Mouse (Mus musculus) layer of hippocampus, adult 2 months (tissue): ENCODE measurements around the gene Qpct. TPM values are rescaled to one million over a fixed set of nuclear protein-coding genes. Genes with fewer than 3 reads are reported as not detected.
"Not testable (repeated sequence)": the region's sequence is repeated elsewhere in the genome, so short reads cannot be mapped to it uniquely, and the experiment has no call there.

ENCODE experiments used
- DNase-seq, 2 experiments: peaks; one replicate each; pipeline ENCODE4 v3.0.0; 2022; ENCODE audit warnings: low spot score in 2 of 2
- H3K27ac ChIP-seq: fragments of 200-600 bp; 2 replicates; pipeline ENCODE4 v1.8.1; 2022
- H3K4me3 ChIP-seq: fragments of 200-600 bp; 2 replicates; pipeline ENCODE4 v1.8.1; 2022; ENCODE audit warnings: mild to moderate bottlenecking
- CTCF ChIP-seq: fragments of 200-600 bp; conservative IDR thresholded peaks from 2 replicates; pipeline ENCODE4 v1.8.1; 2022; ENCODE audit warnings: antibody characterized with exemption, mild to moderate bottlenecking, moderate library complexity
- total RNA-seq, 2 experiments: library from RNA; stranded (reverse); gene quantifications; 2 replicates each; pipeline ENCODE4 v1.2.3; 2021

The Qpct gene
- total RNA-seq, 2 experiments from 2014 or later: 12.2 to 12.8 TPM

DNA sequence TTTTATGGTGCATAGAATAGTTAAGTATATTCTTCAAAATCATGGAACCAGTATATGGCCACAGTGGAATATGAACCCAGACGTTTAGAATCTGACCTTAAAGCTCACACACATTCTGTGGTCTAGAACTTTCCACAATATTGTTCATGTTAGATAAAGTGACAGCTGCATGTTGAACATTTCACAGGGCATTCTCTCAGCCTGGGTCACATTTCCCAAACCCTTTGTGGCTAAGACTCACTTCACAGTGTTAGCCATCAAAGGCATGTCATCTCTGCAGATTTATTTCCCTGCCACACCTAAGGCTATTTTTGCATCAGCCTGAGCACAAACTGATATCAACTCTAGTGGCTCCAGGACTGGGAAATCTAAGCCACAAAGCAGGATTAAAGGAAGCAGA lies 40.0 kb downstream of the Qpct start:
- TF ChIP-seq CTCF: no peak
- no peak for DNase-seq
- no peak overlapping the region for H3K27ac ChIP-seq
- no peak overlapping the region for H3K4me3 ChIP-seq

DNA sequence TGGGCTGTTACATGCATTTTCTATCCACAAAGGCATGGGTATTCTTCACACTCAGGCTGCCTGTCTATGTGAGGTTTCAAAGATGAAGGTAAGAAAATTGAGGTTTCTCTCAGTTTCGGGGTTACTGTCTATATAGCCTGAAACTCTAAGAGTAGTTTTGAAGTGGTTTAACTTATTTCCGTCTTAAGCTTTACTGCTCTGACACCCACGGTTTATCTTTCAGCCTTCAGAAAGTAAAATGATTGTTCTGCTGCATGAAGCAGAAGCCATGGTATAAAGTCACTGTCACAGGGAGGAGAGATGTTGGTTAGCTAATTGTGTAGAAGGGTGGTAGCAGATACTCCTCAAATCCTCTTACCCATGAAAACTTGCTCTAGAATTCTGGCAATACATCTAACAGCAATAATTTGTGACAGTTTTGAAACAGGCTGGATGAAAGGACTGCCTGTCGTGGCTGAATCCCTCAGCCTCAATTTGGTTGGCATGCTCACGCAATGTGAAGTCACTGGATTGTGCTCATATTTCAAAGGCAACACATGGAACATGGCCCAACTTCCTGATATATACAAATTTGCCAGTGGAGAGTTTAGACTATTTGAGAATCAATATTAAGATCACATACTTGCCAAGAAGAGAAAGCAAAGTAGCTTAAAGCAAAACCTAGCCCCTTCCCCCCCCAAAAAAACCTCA lies 41.7 kb downstream of the Qpct start:
- DNase-seq: no peak
- no peak overlapping the region for H3K4me3 ChIP-seq
- no peak overlapping the region for H3K27ac ChIP-seq
- TF ChIP-seq CTCF: no peak

DNA sequence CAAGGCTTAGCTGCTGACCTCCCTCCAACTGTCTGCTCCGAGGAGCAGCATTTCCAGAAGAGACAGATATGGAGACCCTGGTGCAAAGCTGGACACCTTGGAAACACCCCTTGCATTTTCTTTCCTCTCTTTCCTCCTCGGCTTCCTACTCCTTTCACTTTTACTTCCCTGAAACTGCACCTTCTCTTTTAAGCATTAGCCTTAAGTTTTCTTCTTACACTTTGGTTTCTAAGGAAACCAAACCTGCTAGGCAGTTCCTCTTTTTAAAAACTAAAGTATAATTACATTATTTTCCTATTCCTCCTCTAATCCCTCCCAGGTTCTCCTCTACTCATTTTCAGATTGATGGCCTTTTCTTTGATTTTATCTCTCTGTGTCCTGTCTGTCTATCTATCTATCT lies 43.9 kb downstream of the Qpct start:
- no peak overlapping the region for H3K4me3 ChIP-seq
- no peak for DNase-seq
- H3K27ac ChIP-seq: no peak overlapping the region
- no peak for TF ChIP-seq CTCF

DNA sequence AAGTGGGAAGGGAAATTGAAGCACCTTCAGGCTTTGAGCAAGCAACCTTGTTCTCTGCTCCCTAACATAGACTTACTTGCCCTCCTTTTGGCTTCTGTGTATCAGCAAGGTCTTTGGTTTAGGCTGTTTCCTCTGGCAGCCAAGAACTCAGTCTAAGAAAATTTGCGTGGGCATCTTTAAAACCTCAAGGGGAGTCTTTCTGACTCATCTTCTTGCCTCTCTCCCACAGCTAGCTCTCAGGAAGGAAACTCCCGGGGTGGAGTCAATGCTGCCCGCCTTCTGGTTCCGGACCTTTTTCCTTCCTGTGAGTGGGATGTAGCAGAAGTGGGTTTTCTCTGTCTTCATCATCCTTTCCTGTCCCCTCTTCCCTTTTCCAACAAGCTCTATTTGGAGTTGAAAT lies 48.2 kb downstream of the Qpct start:
- Histone ChIP-seq H3K4me3 (no peak overlapping the region), H3K27ac (no peak overlapping the region)
- no peak for TF ChIP-seq CTCF
- DNase-seq: no peak

DNA sequence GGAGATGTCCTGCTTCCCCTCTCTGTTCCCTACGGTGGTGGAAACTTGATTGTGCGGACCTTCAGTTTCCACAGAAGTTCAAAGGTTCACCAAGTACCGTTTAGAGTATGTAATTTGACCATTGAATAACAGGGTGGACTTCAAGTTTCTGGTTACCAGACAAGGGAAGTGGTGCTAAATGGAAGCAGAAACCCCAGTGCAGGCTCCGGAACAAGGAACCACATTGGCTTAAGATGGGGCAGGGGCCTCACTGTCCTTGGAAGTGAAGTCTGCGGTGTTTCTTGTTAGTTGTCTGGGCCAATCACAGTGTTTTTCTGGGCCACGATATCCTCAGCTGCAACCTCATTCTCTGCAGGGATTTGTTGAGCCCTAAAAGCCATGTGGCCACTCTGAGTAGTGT lies 56.5 kb downstream of the Qpct start:
- TF ChIP-seq CTCF: no peak
- H3K27ac ChIP-seq: no peak overlapping the region
- no peak for DNase-seq
- H3K4me3 ChIP-seq: no peak overlapping the region

DNA sequence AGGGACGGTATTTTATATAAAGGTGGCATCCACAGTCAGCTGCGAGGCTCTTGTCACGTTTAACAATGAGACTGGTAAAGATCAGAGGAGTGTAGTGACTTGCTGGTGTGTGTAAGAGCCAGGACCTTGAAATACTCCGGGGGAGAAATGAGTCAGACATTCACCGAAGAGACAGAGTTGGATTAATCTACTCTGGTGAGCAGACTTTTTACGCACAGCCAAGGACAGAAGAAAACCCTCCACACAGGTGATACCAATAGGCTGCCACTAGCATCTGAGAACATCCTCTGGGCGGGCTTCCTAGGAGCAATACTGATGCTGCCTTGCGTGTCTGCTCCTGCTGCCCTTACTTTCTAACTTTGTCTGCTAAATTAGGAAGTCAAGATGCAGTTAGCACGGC lies 57.9 kb downstream of the Qpct start:
- DNase-seq: no peak
- H3K27ac ChIP-seq: no peak overlapping the region
- no peak for TF ChIP-seq CTCF
- no peak overlapping the region for H3K4me3 ChIP-seq

DNA sequence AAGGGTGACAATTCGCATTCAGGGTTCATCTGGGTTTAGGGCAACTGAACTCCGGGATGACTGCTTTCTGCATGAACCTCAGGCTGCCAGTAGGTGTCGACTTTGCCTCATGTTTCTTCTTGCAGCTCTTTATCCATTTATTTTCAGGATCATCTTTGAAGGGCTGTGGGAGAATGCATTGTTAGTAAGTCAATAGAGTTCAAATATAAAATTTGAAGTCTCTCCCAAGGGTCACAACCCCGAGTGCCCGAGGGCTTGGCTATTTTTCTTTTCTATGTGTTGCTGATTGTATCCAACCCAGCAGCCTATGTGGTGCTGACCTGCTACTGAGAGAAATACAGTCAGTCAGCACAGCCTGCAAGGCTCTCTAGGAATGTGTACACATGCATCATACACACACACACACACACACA lies 59.2 kb downstream of the Qpct start:
- peak; percentile 99 for TF ChIP-seq CTCF
- H3K27ac ChIP-seq: no peak overlapping the region
- no peak overlapping the region for H3K4me3 ChIP-seq
- peak; percentile 28 to 61 for DNase-seq

DNA sequence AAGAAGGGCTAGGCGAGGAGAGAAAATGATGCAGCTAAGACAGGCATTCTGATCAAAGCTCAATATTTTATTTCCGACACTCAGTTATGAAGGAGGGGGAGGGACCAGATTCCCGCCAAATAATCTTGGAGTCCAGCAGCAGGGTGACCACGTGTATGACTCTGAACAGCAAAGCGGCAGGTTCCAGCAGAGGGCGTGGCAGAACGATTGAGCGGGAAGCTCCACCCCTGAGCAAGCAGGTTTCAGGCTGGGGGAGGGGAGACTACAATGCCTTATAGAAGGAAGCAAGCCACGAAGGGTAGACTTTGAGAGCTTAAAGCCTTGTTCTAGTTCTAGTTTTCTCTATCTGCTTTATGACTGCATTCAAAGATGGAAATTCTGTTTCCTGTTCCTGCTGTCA lies 63.5 kb downstream of the Qpct start:
- DNase-seq, H3K27ac ChIP-seq, H3K4me3 ChIP-seq: not testable (repeated sequence)

DNA sequence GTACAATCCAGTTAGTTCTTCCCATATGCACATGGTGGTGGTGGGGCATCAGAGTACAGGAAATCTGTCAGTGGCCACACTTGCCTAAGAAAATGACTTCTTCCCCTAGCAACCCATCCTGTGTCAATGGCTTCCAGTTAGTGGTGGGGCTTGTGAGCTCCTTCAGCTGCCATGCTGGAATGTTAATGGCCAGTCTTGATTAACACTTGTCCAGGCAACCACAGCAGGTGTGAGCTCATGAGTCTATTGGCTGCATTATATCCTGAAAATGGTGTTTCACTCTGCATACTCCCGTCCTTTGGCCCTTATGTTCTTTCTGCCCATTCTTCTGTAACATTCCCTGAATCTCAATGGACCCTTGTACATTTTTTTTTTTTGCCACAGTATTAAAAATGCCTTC lies 67.4 kb downstream of the Qpct start:
- H3K27ac ChIP-seq: no peak overlapping the region
- TF ChIP-seq CTCF: no peak
- H3K4me3 ChIP-seq: no peak overlapping the region
- no peak for DNase-seq

DNA sequence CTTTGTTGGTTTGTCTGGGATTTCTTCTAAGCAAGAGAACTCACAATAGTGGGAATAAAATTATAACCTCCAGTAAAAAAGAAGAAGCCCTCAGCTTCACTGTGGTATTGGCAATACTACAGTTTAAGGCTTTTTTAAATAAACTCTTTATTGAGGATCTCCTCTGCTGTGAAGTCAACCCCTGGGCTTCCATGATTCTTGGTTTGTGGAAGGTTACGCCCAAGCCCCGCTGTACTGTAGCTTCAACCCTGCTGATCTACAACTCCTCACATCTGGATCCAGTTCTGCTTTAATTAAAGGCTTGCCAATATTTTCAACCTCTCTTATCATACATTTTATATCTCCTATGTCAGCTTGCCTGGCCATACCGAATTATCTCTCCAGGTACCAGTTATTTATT lies 68.6 kb downstream of the Qpct start:
- DNase-seq: no peak
- TF ChIP-seq CTCF: no peak
- Histone ChIP-seq H3K27ac (no peak overlapping the region), H3K4me3 (no peak overlapping the region)

DNA sequence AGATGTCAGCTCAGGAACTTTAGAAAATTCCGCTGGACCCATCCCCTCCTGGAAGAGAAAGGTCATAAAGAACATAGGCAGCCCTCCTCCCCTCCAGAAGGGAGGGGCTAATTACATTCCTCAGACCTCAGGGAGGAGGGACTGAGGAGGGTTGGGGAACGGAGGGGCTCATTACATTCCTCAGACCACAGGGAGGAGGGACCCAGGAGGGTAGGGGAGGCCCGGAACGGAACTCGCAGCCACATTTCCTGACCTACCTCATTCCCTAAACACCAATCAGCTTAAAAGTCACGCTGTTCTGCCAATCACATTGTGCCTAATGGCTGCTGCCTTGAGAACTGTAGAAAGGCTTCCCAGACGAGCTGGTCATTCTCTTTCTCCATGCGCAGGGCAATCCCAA lies 82.0 kb downstream of the Qpct start:
- TF ChIP-seq CTCF: no peak
- no peak for DNase-seq
- no peak overlapping the region for H3K27ac ChIP-seq
- H3K4me3 ChIP-seq: no peak overlapping the region

DNA sequence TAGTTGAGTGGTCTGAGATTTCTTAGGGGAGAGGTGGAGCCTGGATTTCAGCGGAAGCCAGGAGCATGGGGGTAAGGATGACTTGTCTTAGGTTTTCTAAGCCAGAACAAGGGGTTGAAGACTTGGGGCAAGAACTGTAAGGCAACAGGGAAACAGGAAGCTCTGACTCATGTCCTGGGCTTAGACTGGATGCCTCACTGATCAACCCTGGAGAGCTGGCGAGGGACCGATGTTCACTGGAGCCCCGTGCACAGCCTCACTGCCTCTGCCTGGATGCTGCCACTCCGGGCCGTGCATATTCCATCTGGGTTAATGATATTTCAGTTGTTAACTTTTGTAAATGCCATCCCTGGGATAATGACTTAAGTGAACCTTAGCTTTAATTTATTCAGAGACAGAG lies 84.1 kb downstream of the Qpct start:
- DNase-seq: no peak
- Histone ChIP-seq H3K4me3 (no peak overlapping the region), H3K27ac (no peak overlapping the region)
- no peak for TF ChIP-seq CTCF

DNA sequence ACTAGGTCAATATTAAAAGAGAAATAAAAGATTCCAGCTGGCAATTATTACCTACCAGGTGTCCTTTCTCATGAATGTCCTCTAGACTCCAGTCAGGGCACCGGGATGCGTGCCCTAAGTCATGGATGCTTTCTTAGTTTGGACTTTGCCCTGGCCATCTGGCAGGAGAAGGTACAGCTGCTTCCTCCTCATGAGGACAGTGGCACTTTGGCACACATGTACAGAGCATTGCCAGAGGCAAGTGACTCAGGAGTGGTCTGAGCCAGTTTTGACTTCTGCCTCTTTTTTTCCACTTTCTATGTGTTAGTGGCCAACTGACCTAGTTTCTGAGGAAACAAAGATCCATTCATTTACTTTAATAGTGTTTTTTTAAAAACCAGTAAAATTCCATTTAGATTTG lies 84.7 kb downstream of the Qpct start:
- no peak for TF ChIP-seq CTCF
- no peak for DNase-seq
- no peak overlapping the region for H3K4me3 ChIP-seq
- H3K27ac ChIP-seq: no peak overlapping the region

Other genes starting within 250 kb of the Qpct start
- 10 to 100 TPM; 49.6 to 55.1 TPM for gene Heatr5b, start 216.5 kb upstream of the Qpct start, total RNA-seq
- 10 to 100 TPM; 32.4 to 37.9 TPM for gene Gpatch11, start 216.3 kb upstream of the Qpct start, total RNA-seq
- gene Eif2ak2, start 169.3 kb upstream of the Qpct start, total RNA-seq: 1 to 10 TPM; 5.4 to 6.2 TPM
- gene Sult6b1, start 144.9 kb upstream of the Qpct start, total RNA-seq: not detected
- 10 to 100 TPM; 27.2 to 33.5 TPM for gene Cebpzos, start 135.4 kb upstream of the Qpct start, total RNA-seq
- gene Cebpz, start 114.8 kb upstream of the Qpct start, total RNA-seq: 10 to 100 TPM; 36.2 to 36.9 TPM
- gene Ndufaf7, start 114.8 kb upstream of the Qpct start, total RNA-seq: 10 to 100 TPM; 53.9 to 55.4 TPM
- 10 to 100 TPM; 12.5 to 14.3 TPM for gene Prkd3, start 31.1 kb upstream of the Qpct start, total RNA-seq